ENCODE assay signal across 19 mouse cellular contexts in genomic region chr1:52251038-52251735, GRCm38 (mm10). TPM values are rescaled to one million over a fixed set of nuclear protein-coding genes. Genes with fewer than 3 reads are reported as not detected.
DNase-seq lines count a peak whose midpoint lies in the region; ATAC-seq and TF ChIP-seq lines count a peak whose summit lies in the region.
"Had no signal": no experiment of that assay in that cellular context is flagged by ENCODE, and none has a peak within 500 bp of the region (broad histone marks: within the 10 kb centered on the region; RNA-seq: fewer than 3 reads in every experiment).

No protein-coding gene starts in this region.

- no peak overlapping the region for H3K9ac ChIP-seq in heart, embryonic 12.5 days
- no peak overlapping the region for H3K9ac ChIP-seq in intestine, embryonic 15.5 days
- H3K9ac ChIP-seq: forebrain, embryonic 15.5 days; hindbrain, embryonic 15.5 days; limb, embryonic 13.5 days; liver, embryonic 14.5 days; stomach, embryonic 15.5 days had no signal

- no peak for DNase-seq in heart, postnatal 4 days
- DNase-seq in kidney, adult 2 months = peak; percentile 88
- DNase-seq in kidney, postnatal 14 days = peak; percentile 65
- DNase-seq in adrenal gland, postnatal 10 days = no peak
- DNase-seq in left cerebral cortex, adult 11 months (ENCODE audit: low spot score) = no peak
- DNase-seq in left cerebral cortex, adult 18-20 months (ENCODE audit: low spot score in 2 of 2) = no peak
- DNase-seq: adrenal gland, postnatal 25 days; B cell, adult 2 months; cerebellum, adult 18-20 months; midbrain, embryonic 14.5 days had no signal

- H3K27me3 ChIP-seq in heart, embryonic 12.5 days (replicated peaks) = 0 out of 2 replicates have a peak, but pooled peaks cover 5% of the 10 kb centered on the region
- H3K27me3 ChIP-seq in intestine, embryonic 15.5 days (replicated peaks) = no peaks in the 10 kb centered on the region
- no peaks in the 10 kb centered on the region for H3K27me3 ChIP-seq in kidney, adult 2 months (replicated peaks; ENCODE audit: control insufficient read depth, insufficient read depth, low read length)
- H3K27me3 ChIP-seq: forebrain, embryonic 15.5 days; hindbrain, embryonic 15.5 days; limb, embryonic 13.5 days; stomach, embryonic 15.5 days had no signal

- TF ChIP-seq POLR2A in kidney, adult 2 months (IDR thresholded peaks at IDR 0.05; ENCODE audit: low read depth, low read length) = no peak

- no peak overlapping the region for H3K4me3 ChIP-seq in heart, embryonic 12.5 days
- no peak overlapping the region for H3K4me3 ChIP-seq in intestine, embryonic 15.5 days (replicated peaks)
- H3K4me3 ChIP-seq in kidney, adult 2 months (ENCODE audit: insufficient read depth, low read depth, low read length) = no peak overlapping the region
- H3K4me3 ChIP-seq: erythroblast, embryonic 14.5 days; forebrain, embryonic 15.5 days; hindbrain, embryonic 15.5 days; limb, embryonic 13.5 days; stomach, embryonic 15.5 days had no signal

- peak overlapping the region; percentile 29 for H3K27ac ChIP-seq in heart, embryonic 12.5 days (ENCODE audit: poor library complexity, severe bottlenecking)
- H3K27ac ChIP-seq in intestine, embryonic 15.5 days = no peak overlapping the region
- peak overlapping the region; percentile 92 for H3K27ac ChIP-seq in kidney, adult 2 months (ENCODE audit: insufficient read depth, low read depth, low read length)
- H3K27ac ChIP-seq: forebrain, embryonic 15.5 days; hindbrain, embryonic 15.5 days; limb, embryonic 13.5 days; liver, embryonic 14.5 days; stomach, embryonic 15.5 days had no signal

- H3K36me3 ChIP-seq in heart, embryonic 12.5 days = no peaks in the 10 kb centered on the region
- no peaks in the 10 kb centered on the region for H3K36me3 ChIP-seq in intestine, embryonic 15.5 days
- H3K36me3 ChIP-seq in kidney, adult 2 months (ENCODE audit: control insufficient read depth, insufficient read depth, low read length) = no peaks in the 10 kb centered on the region
- H3K36me3 ChIP-seq: forebrain, embryonic 15.5 days; hindbrain, embryonic 15.5 days; limb, embryonic 13.5 days; stomach, embryonic 15.5 days had no signal

- H3K9me3 ChIP-seq in heart, embryonic 12.5 days (replicated peaks) = 0 out of 2 replicates have a peak, but pooled peaks cover 4% of the 10 kb centered on the region
- no peaks in the 10 kb centered on the region for H3K9me3 ChIP-seq in intestine, embryonic 15.5 days
- H3K9me3 ChIP-seq: forebrain, embryonic 15.5 days; hindbrain, embryonic 15.5 days; limb, embryonic 13.5 days; stomach, embryonic 15.5 days had no signal

- ATAC-seq in heart, embryonic 12.5 days (ENCODE audit: insufficient number of reproducible peaks, low FRiP score) = no peak
- 0 out of 2 replicates have a peak, but pooled peaks have one; percentile 11 for ATAC-seq in intestine, embryonic 15.5 days
- ATAC-seq: activated CD4-positive, CD25-positive, alpha-beta regulatory T cell, adult 4 months; forebrain, embryonic 15.5 days had no signal

- TF ChIP-seq CTCF in kidney, adult 2 months (conservative IDR thresholded peaks at IDR 0.05; ENCODE audit: insufficient read depth, insufficient read length, low read depth, low read length) = no peak

- peak overlapping the region; percentile 39 for H3K4me2 ChIP-seq in heart, embryonic 12.5 days
- H3K4me2 ChIP-seq in intestine, embryonic 15.5 days (replicated peaks) = no peak overlapping the region
- H3K4me2 ChIP-seq: forebrain, embryonic 15.5 days; hindbrain, embryonic 15.5 days; limb, embryonic 13.5 days; stomach, embryonic 15.5 days had no signal

- WGBS in heart, embryonic 12.5 days = 44% methylated on average over 7 of the region's 7 CpGs
- 63% methylated on average over 7 of the region's 7 CpGs for WGBS in intestine, embryonic 15.5 days
- 38% methylated on average over 7 of the region's 7 CpGs for WGBS in kidney, adult 2 months

- peaks cover 22% of the 10 kb centered on the region for H3K4me1 ChIP-seq in heart, embryonic 12.5 days (replicated peaks)
- peaks cover 5% of the 10 kb centered on the region; the same call in 1 of the 2 replicates for H3K4me1 ChIP-seq in intestine, embryonic 15.5 days (replicated peaks)
- peaks cover 24% of the 10 kb centered on the region for H3K4me1 ChIP-seq in kidney, adult 2 months (ENCODE audit: control insufficient read depth, insufficient read depth, low read length)
- H3K4me1 ChIP-seq: forebrain, embryonic 15.5 days; hindbrain, embryonic 15.5 days; stomach, embryonic 15.5 days had no signal

RNA-seq across cellular contexts. Expression of gene Gls, which starts 18.2 kb away (rescaled TPM):
- polyA plus RNA-seq in heart, embryonic 12.5 days (2016; fragmentation: Nextera tagmentation; extraction: Ambion mirVana) = 40.8 and 44.5 TPM in 2 replicates
- total RNA-seq in heart, postnatal 4 days (2021) = 100 to 1,000 TPM in 1 of 2 experiments, 10 to 100 TPM in 1; 96.7 to 101 TPM
- polyA plus RNA-seq in intestine, embryonic 15.5 days (2015; fragmentation: Nextera tagmentation; extraction: Ambion mirVana) = 34.8 and 39.5 TPM in 2 replicates
- polyA plus RNA-seq in kidney, adult 2 months (2012; rRNA removed) = 55.0 and 62.9 TPM in 2 replicates
- total RNA-seq in adrenal gland, postnatal 10 days (2021) = 100 to 1,000 TPM in 1 of 2 experiments, 10 to 100 TPM in 1; 78.0 to 105 TPM
- 100 to 1,000 TPM; 366 to 368 TPM for total RNA-seq in left cerebral cortex, adult 18-20 months (2021)

Comparison
In these comparisons a context has a peak if more than half of its experiments do, and no peak if none do; other contexts are left out.
1. DNase-seq: peak in kidney, adult 2 months (single experiment) and kidney, postnatal 14 days (single experiment); none in heart, postnatal 4 days (single experiment), adrenal gland, postnatal 10 days (single experiment), left cerebral cortex, adult 11 months (single experiment) and left cerebral cortex, adult 18-20 months (0 of 2).